Mouse (Mus musculus): ENCODE measurements around the gene Olfr782. TPM values are rescaled to one million over a fixed set of nuclear protein-coding genes. Genes with fewer than 3 reads are reported as not detected.
"Not testable (repeated sequence)": the region's sequence is repeated elsewhere in the genome, so short reads cannot be mapped to it uniquely, and the experiment has no call there.

Olfr782 gene
- total RNA-seq (2021): not detected
- not detected in 2 replicates for polyA plus RNA-seq (2012; rRNA removed)
- long read RNA-seq: 0 reads

DNA sequence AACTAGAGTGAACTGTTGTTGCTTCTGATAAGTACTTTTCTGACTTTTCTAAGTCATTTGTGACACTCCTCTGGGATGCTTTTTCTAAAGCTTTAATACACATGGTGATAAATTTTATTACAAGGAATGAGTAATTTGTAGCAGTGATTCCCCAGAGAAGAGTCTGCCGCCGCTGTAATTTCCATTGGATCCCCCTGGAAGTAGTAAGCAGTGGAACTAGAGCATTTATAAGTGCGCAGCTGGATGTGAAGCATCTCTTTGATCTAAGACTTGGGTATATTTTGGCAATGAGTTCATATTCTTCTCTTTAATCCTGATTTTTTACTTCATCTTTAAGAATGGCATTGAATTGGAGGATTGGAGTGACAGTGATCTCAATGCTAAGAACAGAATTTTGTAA, at the start of gene Olfr782:
Gene Olfr782 (plus strand): TSS at position 301 of the 400 bp plus-strand sequence.
- DNase-seq: no peak

- DNase-seq: not testable (repeated sequence)
These were observed 35.7 kb upstream of the Olfr782 start for GRCm38 (mm10) chr10:129312973-129313372.

DNA sequence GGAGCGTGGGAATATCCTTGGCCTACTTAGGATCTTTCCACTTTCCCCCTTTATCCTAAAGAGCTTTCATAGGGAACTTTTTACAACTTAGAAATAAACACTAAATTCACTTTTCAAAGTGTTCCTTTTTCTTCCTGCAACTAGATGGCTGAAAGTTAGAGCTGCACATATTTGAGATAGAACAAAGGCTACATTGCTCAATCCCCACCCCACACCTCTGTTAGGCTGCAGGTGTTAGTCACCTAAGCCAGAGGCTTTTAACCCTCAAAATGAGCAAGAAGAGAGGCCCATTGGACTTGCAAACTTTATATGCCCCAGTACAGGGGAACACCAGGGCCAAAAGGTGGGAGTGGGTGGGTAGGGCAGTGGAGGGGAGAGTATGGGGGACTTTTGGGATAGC, 35.1 kb upstream of the Olfr782 start:
- not testable (repeated sequence) for DNase-seq

DNA sequence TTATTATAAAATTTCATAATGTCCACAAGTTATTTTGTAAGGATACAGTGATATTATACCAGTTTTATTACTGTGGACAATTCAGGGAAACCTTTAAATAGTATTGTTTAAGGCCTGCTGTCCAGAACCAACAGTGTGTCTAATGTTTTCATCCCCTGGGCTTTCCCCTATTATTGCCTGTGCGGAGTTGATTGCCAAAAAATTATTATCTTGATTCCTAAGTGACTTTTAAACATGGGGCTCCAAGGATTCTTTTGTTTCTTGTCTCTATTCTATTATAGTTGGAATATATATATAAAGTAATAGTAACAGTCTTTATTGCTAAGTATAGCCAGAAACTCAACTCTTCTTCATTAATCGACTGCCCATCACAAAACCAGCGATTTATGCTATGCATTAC, 30.8 kb upstream of the Olfr782 start, which contains the start of gene Olfr780:
Gene Olfr780 (plus strand): TSS at position 301 of the 400 bp plus-strand sequence.
- DNase-seq: no peak

DNA sequence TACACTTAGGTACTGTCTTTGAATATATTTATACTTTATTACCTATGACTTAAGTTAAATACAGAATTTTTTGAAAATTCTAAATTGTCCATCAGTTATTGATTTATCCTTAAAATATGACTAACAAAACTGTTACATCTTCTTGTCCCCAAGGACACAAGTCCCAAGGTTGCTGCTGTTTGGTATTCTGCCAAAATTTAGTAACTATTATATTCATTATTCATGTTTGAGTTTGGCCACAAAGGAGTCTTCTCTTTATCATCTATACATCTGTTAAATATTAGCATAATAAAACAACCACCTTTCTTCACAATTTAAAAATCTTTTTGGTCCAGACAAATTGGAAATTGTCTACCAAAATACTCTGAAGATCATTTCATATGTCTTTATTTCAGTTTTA, 20.1 kb upstream of the Olfr782 start, which contains the start of gene Olfr781:
Gene Olfr781 (plus strand): TSS at position 301 of the 400 bp plus-strand sequence.
- no peak for DNase-seq

DNA sequence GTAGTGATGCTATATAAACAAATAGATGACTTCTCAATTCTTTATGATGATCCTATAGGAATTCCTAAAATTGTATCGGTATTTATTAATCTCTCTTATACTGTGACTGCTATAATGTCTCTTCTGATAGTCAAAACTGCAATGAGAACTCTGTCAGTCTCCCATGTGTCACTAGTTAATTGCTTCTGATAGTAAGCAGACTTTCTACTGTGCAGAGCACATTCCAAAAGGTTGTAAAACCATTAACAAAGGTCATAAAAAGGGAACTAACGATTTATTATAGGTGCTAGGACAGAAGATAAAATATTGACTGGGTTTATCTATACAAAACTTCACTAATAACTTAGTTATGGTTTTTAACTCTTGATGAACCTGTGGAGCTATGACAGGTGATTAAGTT, 3.8 kb downstream of the Olfr782 start:
- DNase-seq: not testable (repeated sequence)

GRCm38 (mm10) chr10:129356496-129356895, 7.8 kb downstream of the Olfr782 start:
- DNase-seq: not testable (repeated sequence)

DNA sequence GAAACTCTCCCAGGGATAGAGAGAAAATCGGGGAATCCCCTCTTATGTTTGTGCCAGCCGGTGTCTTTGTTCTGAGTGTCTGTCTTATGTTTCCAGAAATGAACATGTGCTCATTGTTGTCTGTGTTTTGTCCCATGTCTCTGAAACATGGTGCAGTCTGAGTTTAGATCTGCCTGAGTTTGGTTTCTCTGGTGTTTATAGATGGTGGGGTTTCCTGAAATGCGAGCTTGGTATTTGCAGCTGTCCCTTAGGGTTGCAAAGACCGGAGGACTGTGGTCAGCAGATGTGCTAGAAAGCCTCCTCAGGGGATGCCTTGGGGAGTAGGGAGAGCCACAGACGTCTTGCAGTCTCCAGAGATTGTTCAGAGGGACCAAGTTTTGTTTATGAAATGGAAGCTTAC, 8.7 kb downstream of the Olfr782 start:
- no peak for DNase-seq

DNA sequence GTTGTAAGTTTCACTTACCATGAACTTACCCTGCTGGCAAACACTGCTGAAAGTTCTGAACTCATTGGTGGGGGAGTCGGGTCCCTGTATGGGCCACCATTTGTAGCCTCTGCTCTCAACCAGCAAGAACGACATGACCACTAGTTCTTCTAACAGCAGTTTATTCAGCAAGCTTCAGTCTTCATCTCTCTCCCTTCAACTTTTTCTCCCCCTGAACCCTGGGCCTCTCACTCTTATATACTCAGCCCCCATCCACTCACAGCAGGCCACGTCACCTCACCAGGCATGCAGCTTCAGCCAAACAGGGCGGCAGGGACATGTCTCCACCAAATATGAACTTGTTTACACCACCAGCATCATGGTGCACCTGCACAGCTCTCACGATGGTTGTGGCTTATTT, 25.4 kb downstream of the Olfr782 start:
- DNase-seq: not testable (repeated sequence)

- DNase-seq: no peak
These were observed 35.1 kb downstream of the Olfr782 start, which contains the start of gene Olfr784 for GRCm38 (mm10) chr10:129383783-129384182. TSS of gene Olfr784 (plus strand) at chr10:129384083.

GRCm38 (mm10) chr10:129400892-129401291, 52.2 kb downstream of the Olfr782 start:
- DNase-seq: no peak

Other genes with a start within 250 kb of the Olfr782 start
- gene Olfr768, start 249.5 kb upstream of the Olfr782 start, total RNA-seq (2021): not detected
- gene Olfr768, start 249.5 kb upstream of the Olfr782 start, polyA plus RNA-seq (2012; rRNA removed): not detected in 2 replicates
- gene Olfr769, start 231.0 kb upstream of the Olfr782 start, total RNA-seq (2021): not detected
- not detected in 2 replicates for gene Olfr769, start 231.0 kb upstream of the Olfr782 start, polyA plus RNA-seq (2012; rRNA removed)
- not detected for gene Olfr770, start 209.9 kb upstream of the Olfr782 start, total RNA-seq (2021)
- not detected in 2 replicates for gene Olfr770, start 209.9 kb upstream of the Olfr782 start, polyA plus RNA-seq (2012; rRNA removed)
- gene Olfr771, start 184.1 kb upstream of the Olfr782 start, total RNA-seq (2021): not detected
- not detected in 2 replicates for gene Olfr771, start 184.1 kb upstream of the Olfr782 start, polyA plus RNA-seq (2012; rRNA removed)
- not detected for gene Olfr772, start 170.9 kb upstream of the Olfr782 start, total RNA-seq (2021)
- gene Olfr772, start 170.9 kb upstream of the Olfr782 start, polyA plus RNA-seq (2012; rRNA removed): not detected in 2 replicates
- gene Olfr773, start 161.4 kb upstream of the Olfr782 start, total RNA-seq (2021): not detected
- not detected in 2 replicates for gene Olfr773, start 161.4 kb upstream of the Olfr782 start, polyA plus RNA-seq (2012; rRNA removed)
- gene Olfr774, start 112.6 kb upstream of the Olfr782 start, total RNA-seq (2021): not detected
- not detected in 2 replicates for gene Olfr774, start 112.6 kb upstream of the Olfr782 start, polyA plus RNA-seq (2012; rRNA removed)
- not detected for gene Olfr775, start 100.4 kb upstream of the Olfr782 start, total RNA-seq (2021)
- not detected in 2 replicates for gene Olfr775, start 100.4 kb upstream of the Olfr782 start, polyA plus RNA-seq (2012; rRNA removed)
- gene Olfr776, start 89.7 kb upstream of the Olfr782 start, total RNA-seq (2021): not detected
- not detected in 2 replicates for gene Olfr776, start 89.7 kb upstream of the Olfr782 start, polyA plus RNA-seq (2012; rRNA removed)
- gene Olfr777, start 77.4 kb upstream of the Olfr782 start, total RNA-seq (2021): not detected
- not detected in 2 replicates for gene Olfr777, start 77.4 kb upstream of the Olfr782 start, polyA plus RNA-seq (2012; rRNA removed)
- gene Olfr780, start 30.7 kb upstream of the Olfr782 start, total RNA-seq (2021): not detected
- gene Olfr780, start 30.7 kb upstream of the Olfr782 start, polyA plus RNA-seq (2012; rRNA removed): not detected in 2 replicates
- not detected for gene Olfr781, start 20.0 kb upstream of the Olfr782 start, total RNA-seq (2021)
- gene Olfr781, start 20.0 kb upstream of the Olfr782 start, polyA plus RNA-seq (2012; rRNA removed): not detected in 2 replicates
- gene Olfr784, start 35.2 kb downstream of the Olfr782 start, total RNA-seq (2021): not detected
- not detected in 2 replicates for gene Olfr784, start 35.2 kb downstream of the Olfr782 start, polyA plus RNA-seq (2012; rRNA removed)
- gene Olfr785, start 56.6 kb downstream of the Olfr782 start, total RNA-seq (2021): not detected
- not detected in 2 replicates for gene Olfr785, start 56.6 kb downstream of the Olfr782 start, polyA plus RNA-seq (2012; rRNA removed)
- not detected for gene Olfr786, start 78.5 kb downstream of the Olfr782 start, total RNA-seq (2021)
- not detected in 2 replicates for gene Olfr786, start 78.5 kb downstream of the Olfr782 start, polyA plus RNA-seq (2012; rRNA removed)
- gene Olfr787, start 113.0 kb downstream of the Olfr782 start, total RNA-seq (2021): not detected
- not detected in 2 replicates for gene Olfr787, start 113.0 kb downstream of the Olfr782 start, polyA plus RNA-seq (2012; rRNA removed)
- not detected for gene Olfr788, start 122.1 kb downstream of the Olfr782 start, total RNA-seq (2021)
- not detected in 2 replicates for gene Olfr788, start 122.1 kb downstream of the Olfr782 start, polyA plus RNA-seq (2012; rRNA removed)
- not detected for gene Olfr789, start 135.9 kb downstream of the Olfr782 start, total RNA-seq (2021)
- not detected in 2 replicates for gene Olfr789, start 135.9 kb downstream of the Olfr782 start, polyA plus RNA-seq (2012; rRNA removed)
- gene Olfr790, start 149.6 kb downstream of the Olfr782 start, total RNA-seq (2021): not detected
- not detected in 2 replicates for gene Olfr790, start 149.6 kb downstream of the Olfr782 start, polyA plus RNA-seq (2012; rRNA removed)
- gene Olfr791, start 172.9 kb downstream of the Olfr782 start, total RNA-seq (2021): not detected
- not detected in 2 replicates for gene Olfr791, start 172.9 kb downstream of the Olfr782 start, polyA plus RNA-seq (2012; rRNA removed)
- not detected for gene Olfr792, start 190.3 kb downstream of the Olfr782 start, total RNA-seq (2021)
- gene Olfr792, start 190.3 kb downstream of the Olfr782 start, polyA plus RNA-seq (2012; rRNA removed): not detected in 2 replicates
- not detected for gene Olfr794, start 218.8 kb downstream of the Olfr782 start, total RNA-seq (2021)
- gene Olfr794, start 218.8 kb downstream of the Olfr782 start, polyA plus RNA-seq (2012; rRNA removed): not detected in 2 replicates